Mouse (Mus musculus) heart, postnatal 25 days (tissue): Measurements from ENCODE around the gene Gm43552. TPM values are rescaled to one million over a fixed set of nuclear protein-coding genes. Genes with fewer than 3 reads are reported as not detected.
A peak's percentile ranks its signal among the peaks of the same experiment; 100 is the strongest.

Experiments used
- DNase-seq: peaks from one replicate; pipeline ENCODE4 v3.0.0; 2022; ENCODE audit warnings: low spot score
- intact Hi-C: fragments of 180-260 bp; cut with DNase I; formaldehyde crosslinking; loops from one replicate; pipeline ENCODE4 v1.15.1; 2025
- total RNA-seq, 2 experiments: library from RNA; stranded (reverse); gene quantifications; 2 replicates each; pipeline ENCODE4 v1.2.3; 2021

The Gm43552 gene
- total RNA-seq, 2 experiments from 2014 or later, result not detected

- DNase-seq, result no peak
- intact Hi-C loops, result no loop called here
Measured at GRCm38 (mm10) chr5:65448941-65449340, 43.7 kb downstream of the Gm43552 start.

GRCm38 (mm10) chr5:65447826-65448225 is 44.8 kb downstream of the Gm43552 start:
- intact Hi-C loops, result no loop called here
- no peak for DNase-seq

GRCm38 (mm10) chr5:65446756-65447155 is 45.9 kb downstream of the Gm43552 start:
- intact Hi-C loops, result no loop called here
- no peak for DNase-seq

GRCm38 (mm10) chr5:65444981-65445380 is 47.7 kb downstream of the Gm43552 start:
- intact Hi-C loops, result no loop called here
- no peak for DNase-seq

- intact Hi-C loops, result loop anchor here (5.0 kb wide), 2 partner anchors 39 to 99 kb away; partner anchors contain the start of genes Smim14 and Ube2k
- DNase-seq, result no peak
Measured at GRCm38 (mm10) chr5:65438041-65438440, 54.6 kb downstream of the Gm43552 start.

GRCm38 (mm10) chr5:65435806-65436561 is 56.6 kb downstream of the Gm43552 start, which contains the start of gene Ugdh:
TSS of gene Ugdh (minus strand) at chr5:65435949.
- peak; percentile 99 for DNase-seq
- intact Hi-C loops, result loop anchor here (2.0 to 5.0 kb wide), 3 partner anchors 41 to 101 kb away; partner anchors contain the start of genes Gm43552, Smim14 and Ube2k

- DNase-seq, result no peak
- intact Hi-C loops, result loop anchor here (2.0 to 5.0 kb wide), 3 partner anchors 42 to 102 kb away; partner anchors contain the start of genes Gm43552, Smim14 and Ube2k
Measured at GRCm38 (mm10) chr5:65435363-65435805, 57.2 kb downstream of the Gm43552 start.

GRCm38 (mm10) chr5:65434471-65435362 is 57.9 kb downstream of the Gm43552 start:
- intact Hi-C loops, result loop anchor here (2.0 to 5.0 kb wide), 3 partner anchors 43 to 103 kb away; partner anchors contain the start of genes Gm43552, Smim14 and Ube2k
- DNase-seq, result no peak

GRCm38 (mm10) chr5:65429441-65429840 is 63.2 kb downstream of the Gm43552 start:
- intact Hi-C loops, result no loop called here
- no peak for DNase-seq

- intact Hi-C loops, result no loop called here
- no peak for DNase-seq
Measured at GRCm38 (mm10) chr5:65428321-65428720, 64.3 kb downstream of the Gm43552 start.

- intact Hi-C loops, result no loop called here
- no peak for DNase-seq
Measured at GRCm38 (mm10) chr5:65425251-65425650, 67.4 kb downstream of the Gm43552 start.

- DNase-seq, result no peak
- intact Hi-C loops, result no loop called here
Measured at GRCm38 (mm10) chr5:65424215-65424614, 68.4 kb downstream of the Gm43552 start.

GRCm38 (mm10) chr5:65422803-65423202 is 69.8 kb downstream of the Gm43552 start:
- DNase-seq, result no peak
- intact Hi-C loops, result no loop called here

GRCm38 (mm10) chr5:65420822-65421221 is 71.8 kb downstream of the Gm43552 start:
- DNase-seq, result no peak
- intact Hi-C loops, result no loop called here

GRCm38 (mm10) chr5:65419136-65419535 is 73.5 kb downstream of the Gm43552 start:
- intact Hi-C loops, result no loop called here
- DNase-seq, result no peak

GRCm38 (mm10) chr5:65415653-65416458 is 76.8 kb downstream of the Gm43552 start:
- DNase-seq, result no peak
- intact Hi-C loops, result no loop called here

GRCm38 (mm10) chr5:65407989-65408388 is 84.6 kb downstream of the Gm43552 start:
- intact Hi-C loops, result no loop called here

GRCm38 (mm10) chr5:65401251-65401994 is 91.2 kb downstream of the Gm43552 start:
- peak; percentile 47 for DNase-seq
- intact Hi-C loops, result loop anchor here (1.0 to 5.0 kb wide), 3 partner anchors 131 to 366 kb away; no protein-coding TSS in a partner anchor

More at GRCm38 (mm10) chr5:65407989-65408388, 84.6 kb downstream of the Gm43552 start:
- no peak for DNase-seq

GRCm38 (mm10) chr5:65394425-65394824 is 98.2 kb downstream of the Gm43552 start:
- intact Hi-C loops, result loop anchor here (10.0 kb wide), 1 partner anchor 390 kb away; no protein-coding TSS in a partner anchor
- no peak for DNase-seq
